Mouse (Mus musculus) induced T-regulatory cell, adult 2 months (primary cell): Measurements from ENCODE around the gene Hsd17b2.
A peak's percentile ranks its signal among the peaks of the same experiment; 100 is the strongest.

Source experiments
- DNase-seq: peaks from one replicate; pipeline ENCODE4 v3.0.0-alpha.2; 2012; ENCODE audit warnings: low read depth

Hsd17b2 gene

DNA sequence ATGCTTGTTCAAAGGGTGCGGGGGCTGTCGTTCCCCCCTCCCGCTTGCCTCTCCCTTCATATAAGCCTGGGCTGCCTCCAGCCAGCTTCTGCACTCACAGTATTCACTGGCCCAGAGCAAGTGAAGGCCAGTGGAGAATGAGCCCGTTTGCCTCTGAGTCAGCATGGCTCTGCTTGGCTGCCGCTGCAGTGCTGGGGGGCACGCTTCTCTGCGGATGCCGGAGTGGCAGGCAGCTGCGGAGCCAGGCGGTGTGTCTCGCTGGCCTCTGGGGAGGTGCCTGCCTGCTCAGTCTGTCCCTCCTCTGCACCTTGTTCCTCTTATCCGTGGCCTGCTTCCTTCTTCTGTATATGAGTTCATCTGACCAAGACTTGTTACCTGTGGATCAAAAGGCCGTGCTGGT, at the start of gene Hsd17b2:
Gene Hsd17b2 (plus strand): TSS at position 46 of the 400 bp plus-strand sequence.
- no peak for DNase-seq

DNA sequence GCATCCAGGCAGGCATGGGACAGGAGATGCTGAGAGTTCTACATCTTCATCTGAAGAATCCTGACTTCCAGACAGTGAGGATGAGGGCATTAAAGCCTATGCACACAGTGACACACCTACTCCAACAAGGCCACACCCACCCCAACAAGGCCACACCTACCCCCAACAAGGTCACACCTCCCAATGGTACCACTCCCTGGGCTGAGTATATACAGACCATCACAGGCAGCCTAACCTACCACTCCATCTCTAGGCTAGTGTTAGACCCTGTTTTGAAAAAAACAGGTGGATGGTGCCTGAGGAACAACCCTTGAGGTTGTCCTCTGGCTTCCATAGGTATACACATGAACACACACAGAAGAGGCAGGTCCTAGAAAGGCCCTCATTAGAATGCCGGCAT, 49.4 kb upstream of the Hsd17b2 start:
- DNase-seq: no peak

DNA sequence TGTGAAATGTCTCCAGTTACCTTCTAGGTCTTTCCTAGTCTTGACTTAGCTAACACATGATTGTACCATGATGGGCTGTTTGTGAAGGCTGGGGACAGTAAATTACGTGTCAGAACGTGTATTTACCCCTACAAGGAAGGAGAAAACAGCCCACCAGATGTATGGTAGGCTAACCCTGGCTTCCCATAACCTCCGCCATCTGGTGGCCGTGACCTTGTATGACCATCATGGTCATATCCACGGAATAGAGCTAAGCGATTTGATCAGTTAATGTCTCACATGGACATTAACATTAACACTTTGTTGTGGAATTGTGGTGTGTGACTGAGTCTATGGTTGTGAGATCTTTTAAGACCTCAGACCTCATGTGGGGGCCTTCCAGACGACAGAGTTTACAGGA, 42.7 kb upstream of the Hsd17b2 start:
- no peak for DNase-seq

DNA sequence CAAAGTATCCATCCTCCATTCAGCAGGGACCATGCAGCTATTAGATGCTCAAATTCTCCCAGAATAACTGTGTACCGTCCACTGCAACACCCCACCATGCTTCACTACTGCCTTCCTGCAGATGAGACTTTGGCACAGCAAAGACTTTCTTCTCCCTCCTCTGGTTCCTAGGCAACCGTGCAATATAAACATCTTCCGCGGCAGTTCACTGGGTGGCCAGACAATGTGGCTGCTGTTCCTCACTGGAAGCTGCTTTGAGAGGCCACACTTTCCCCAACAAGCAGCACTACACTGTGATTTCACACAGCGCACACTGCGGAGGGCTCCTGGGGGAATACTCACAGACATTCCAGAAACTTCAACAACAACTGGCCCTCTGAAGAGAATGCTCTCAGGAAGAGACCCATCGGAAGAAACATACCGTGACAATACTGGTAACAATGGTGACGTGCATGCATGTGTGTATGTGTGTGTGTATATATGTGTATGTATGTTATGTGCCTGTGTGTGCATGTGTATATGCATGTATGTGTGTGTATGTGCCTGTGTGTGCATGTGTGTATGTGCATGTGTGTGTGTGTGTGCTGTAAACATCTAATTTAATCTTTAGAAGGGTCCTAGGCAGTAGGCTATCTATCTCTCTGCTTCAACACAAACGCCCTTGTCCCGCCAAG, 41.2 kb upstream of the Hsd17b2 start:
- DNase-seq: no peak

DNA sequence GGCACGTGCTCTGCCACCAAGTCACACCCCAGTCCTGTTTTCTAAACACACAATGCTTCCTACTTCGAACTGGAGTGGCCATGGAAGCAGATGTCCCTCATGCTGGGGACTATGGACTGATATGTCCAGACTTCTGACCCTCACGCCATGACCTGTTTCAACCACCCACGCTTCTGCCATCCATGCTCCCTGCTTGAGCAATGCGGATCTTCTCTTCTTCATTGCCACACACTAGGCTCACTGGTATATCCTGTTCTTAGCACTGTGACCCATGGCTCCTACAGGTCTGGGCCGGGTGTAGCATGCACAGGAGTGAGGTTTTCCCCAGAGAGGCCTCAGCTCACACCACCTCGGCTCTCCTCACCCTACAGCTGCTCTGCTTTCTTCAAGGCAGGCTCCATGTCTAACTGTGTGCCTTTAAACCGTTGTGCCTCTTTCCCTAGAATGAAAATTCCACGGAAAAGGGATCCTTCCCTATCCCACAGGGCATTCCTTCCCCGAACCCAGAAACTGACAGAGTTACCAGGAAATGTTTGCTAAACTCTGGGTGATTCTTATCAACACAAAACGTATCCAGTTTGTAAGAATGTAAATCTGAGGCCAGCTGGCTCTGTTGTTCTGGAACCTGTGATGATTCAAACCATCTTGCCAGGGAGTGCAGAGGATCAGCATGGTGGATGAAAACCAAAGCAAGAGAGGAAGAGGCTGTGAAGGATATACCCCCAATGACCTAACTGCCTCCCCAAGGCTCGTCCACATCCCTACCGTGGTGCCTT, 34.2 kb upstream of the Hsd17b2 start:
- no peak for DNase-seq

DNA sequence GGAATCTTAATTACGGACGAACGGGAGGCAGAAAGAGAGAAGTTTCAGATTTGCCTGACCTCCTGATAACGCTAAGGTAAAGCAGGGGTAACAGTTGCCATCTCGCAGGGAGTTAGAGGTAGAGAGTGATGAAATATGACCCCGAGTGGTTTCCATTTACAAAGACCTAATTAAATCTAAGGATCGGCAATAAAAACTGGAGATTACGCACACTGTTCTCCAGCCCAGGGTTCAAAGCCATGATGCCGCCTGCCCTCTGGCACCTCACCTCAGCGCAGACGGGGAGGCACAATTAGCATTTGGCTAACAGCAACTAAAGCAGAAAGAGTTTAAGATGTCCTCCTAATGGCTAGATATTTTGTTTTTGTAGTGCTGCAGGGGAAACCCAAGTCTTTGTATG, 31.2 kb upstream of the Hsd17b2 start:
- no peak for DNase-seq

DNA sequence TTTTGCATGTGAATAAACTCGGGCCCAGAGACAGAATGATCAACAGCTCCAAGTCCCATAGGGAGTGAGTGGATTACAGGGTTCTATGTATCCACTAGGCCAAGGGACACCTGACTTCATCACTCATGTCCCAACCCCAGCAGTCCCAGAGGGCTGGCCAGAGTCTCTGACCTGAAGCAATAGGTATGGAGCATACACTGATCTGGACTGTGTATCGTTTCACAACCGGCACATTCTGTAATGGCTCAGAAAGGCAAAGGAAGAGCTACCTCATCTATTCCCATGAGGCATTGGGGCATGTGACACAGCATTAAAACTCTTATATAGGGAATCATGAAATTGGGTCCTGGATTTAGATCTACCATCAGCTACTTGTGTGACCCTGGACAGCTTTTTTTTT, 29.1 kb upstream of the Hsd17b2 start:
- DNase-seq: no peak

DNA sequence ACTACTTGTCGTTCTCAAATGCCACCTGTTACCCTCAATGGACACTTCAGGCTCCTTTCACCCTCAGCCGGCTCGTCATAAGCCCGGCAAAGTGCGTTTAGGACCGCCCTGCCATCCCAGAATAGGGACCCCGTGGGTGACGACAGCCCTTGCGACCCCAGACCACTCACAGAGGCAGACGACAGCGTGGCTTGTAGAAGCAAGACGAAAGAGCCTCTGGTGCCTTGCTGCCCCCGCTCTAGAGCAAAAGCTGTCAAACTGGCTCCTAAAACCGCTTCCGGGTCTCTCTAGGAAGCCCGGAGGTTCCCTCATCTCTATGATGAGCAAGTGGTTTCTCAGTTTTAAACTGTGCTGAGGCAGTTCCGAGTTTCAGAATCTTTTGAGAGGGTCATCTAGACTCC, 28.3 kb upstream of the Hsd17b2 start, which contains the start of gene Sdr42e1:
Gene Sdr42e1 (minus strand): TSS at position 260 of the 401 bp plus-strand sequence.
- DNase-seq: peak; percentile 75

DNA sequence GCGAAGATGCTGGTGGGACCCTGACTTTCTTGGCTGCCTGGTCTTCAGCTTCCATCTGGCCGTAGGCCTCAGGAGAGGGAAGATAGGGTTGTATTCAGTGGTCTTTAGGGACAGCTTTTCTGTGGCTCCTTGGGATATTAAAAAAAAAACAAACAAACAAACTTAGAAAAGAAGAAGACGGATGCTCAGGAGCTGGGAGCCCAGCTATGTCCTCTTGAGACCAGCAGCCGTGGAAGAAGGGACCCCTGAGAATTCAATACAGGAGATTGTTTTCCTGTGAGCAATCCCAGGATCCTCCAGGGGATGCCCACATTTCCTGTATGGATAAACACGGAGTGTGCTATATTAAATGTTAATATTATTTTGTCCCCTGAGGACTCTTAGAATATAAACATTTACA, 26.5 kb upstream of the Hsd17b2 start:
- no peak for DNase-seq

DNA sequence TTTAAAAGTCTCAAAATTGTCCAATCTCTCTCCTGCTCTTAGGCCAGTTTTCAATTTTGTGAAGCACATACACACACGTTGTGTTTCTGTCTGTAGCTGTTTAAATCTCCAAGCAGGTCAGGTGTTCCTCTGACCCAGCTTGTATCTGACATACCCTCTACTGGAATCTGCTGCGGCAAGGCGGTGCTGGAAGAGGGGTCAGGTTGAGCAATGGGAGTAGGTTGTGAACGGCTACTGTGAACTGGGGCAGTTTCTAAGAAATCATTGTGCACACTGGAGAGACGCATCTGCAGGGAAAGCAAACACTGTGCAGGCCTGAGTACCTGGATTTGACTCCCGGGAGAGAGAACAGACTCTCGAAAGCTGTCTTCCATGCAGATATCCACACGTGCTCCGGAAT, 25.2 kb upstream of the Hsd17b2 start:
- DNase-seq: no peak

DNA sequence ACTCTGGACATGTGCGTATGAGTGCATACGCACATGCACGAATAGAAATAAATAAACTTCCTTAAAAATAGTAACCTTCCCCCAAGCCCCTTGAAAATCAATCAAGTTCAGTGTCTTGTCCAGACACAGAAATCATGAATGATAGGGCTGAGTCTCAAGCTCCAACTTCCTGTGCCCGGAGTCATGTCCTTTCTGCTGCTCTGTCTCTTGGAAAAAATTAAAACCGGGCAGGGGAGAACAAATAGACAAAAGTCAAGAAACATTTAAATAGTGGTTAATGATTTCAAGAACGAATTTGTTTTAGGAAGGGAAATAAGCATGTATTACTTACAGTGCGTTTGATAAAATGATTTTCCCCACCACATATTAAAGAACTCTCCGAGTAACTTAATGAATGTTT, 24.7 kb upstream of the Hsd17b2 start:
- DNase-seq: no peak

DNA sequence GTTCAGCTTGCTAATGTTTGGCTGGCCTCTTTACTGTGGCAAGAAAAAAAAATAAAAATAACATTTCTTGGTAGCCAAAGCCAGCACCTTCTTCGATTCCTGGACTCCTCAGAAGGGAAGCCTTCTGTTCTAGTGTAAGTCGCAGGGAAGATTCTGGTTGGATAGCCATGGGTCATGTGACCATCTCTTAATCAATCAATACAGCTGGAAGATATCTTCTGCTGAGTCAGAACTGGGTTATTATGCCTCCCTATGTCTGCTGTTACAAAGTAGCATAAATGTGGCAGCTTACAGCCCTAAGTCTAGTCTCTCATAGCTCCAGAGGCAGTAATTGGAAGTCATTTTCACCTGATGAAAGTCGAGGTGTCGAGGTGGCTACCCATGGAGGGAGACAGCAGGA, 23.1 kb upstream of the Hsd17b2 start:
- no peak for DNase-seq

DNA sequence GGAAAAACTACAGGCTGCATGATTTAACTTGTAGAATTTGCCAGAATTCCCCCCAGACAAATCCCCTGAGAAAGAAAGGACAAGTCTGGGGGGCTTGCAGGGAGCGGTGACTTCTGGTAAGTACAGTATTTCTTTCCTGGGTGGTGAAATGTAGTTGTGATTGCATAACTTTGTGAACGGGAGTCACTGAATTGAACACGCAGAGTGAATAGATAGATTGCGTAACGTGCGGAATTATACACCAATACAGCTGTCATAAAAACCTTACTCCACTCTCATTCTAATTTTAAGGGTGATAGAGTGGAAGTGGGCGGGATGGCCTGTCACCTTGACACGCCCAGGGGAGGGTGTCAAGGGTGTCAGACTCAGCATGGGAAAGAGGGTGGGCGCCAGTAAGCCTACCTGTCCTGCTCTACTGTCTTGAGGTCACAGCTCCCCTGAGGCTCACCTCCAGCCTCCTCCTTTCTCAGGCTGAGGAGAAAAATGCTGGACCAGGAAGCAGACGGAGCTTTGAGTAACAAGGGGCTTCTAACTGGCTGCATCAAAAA, 17.7 kb upstream of the Hsd17b2 start:
- DNase-seq: no peak

DNA sequence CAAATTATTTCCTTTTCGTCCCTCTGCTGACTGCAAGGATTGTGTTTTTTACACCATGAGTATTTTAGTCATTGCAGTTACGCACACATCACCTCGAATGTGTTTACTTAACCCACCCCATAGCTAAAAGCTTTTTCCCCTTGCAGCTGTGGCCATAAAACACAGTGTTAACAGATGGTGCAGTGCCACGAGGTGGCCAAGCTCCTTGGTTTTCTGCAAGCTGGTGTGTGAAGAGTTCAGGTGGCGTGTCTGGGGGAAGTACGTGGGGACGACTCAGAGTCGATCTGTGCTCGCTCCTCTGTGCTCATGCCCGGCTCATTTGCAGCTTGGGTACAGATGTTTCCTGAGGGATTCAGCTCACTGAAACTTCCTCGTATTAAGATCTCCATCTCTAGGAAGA, 17.2 kb upstream of the Hsd17b2 start:
- DNase-seq: no peak

DNA sequence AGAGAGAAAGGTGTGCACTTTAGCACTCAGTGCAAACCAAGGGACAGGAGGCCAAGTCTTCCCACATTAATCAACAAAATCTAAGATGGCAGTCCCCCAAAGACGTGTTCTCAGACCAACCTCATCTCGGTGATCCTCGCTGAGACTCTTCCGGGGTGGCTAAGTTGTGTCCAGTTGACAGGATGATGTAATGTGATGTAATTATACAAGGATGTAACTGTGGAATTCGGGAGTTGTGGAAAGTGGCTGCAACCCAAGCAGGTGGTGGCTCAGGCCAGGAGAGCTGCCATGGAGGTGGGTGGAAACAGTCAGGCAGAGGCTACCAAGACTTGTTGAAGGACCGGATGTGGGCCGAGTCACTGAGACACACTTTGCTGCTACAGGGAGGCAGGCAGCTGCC, 13.8 kb upstream of the Hsd17b2 start:
- no peak for DNase-seq

DNA sequence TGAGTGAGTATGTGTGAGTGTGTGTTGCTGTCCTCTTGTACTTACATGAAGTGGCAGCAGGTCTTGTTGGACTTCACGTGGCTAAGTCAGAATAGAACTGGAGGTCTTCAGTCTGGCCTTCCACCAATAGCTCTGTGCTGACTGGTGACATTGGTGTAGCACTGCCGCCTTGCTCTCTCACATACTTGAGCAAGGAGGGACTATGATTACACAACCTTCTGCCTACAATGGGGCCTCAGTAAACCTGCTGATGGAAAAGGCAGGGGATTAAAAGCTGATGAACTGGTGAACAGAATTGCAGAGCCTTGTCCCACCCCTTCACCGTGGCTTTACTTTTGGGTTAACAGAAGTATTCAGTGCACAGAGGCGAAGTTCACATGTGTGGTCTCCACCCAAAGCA, 9.6 kb upstream of the Hsd17b2 start:
- no peak for DNase-seq

DNA sequence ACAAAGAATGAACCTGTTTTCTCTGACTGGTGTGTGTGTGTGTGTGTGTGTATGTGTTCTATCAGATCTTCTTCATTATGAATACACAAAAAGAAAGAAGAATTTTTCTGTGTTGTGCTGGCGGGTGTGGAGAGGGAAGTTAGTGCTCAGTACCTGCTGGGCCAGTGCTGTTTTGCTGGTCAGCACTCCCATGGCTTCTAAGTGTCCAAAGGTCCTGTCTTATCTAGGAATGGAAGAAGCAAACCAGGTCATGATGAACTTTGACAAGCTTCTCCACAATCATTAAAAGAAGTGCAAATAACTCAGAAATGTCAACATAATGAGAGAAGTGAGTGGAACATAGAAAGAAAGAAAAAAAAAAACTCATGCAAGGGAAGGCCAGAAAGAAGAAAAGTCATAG, 6.1 kb upstream of the Hsd17b2 start:
- no peak for DNase-seq

DNA sequence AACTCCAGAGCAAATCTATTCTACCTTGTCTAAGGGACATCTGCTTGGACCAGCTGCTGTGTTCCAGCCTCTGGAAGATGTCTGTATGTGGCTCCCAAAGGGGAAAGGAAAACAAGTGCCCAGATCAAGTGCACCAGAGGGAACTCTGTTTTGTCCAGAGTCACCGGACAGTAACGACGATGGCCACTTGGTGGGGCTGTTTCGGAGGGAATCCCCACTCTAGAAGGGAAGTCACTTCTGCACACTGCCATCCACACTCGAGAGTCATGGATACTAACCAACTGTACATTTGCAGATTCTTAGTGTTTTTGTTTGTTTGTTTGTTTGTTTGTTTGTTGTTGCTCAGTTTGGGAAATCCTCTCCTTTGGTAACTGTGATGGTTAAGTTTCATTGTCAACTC, 4.5 kb upstream of the Hsd17b2 start:
- DNase-seq: no peak

DNA sequence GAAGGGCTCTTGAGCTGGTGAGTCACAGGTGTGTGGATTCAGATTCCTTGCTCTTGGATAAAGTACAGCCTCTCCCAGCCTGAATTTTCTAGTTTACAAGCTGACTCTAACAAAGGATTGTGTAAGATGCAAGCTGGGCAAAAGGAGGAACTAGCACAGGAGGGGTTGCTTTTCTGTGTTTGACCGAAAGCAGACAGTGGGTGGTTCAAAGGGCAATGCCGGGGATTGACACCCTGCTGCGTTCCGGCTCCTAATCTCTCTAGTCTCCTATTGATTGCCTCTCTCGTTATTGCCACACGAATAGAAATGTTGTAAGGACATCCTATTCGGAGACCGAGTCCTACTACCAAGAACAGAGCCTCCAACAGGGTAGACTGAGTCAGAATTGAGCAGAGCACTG, 1.0 kb upstream of the Hsd17b2 start:
- no peak for DNase-seq

DNA sequence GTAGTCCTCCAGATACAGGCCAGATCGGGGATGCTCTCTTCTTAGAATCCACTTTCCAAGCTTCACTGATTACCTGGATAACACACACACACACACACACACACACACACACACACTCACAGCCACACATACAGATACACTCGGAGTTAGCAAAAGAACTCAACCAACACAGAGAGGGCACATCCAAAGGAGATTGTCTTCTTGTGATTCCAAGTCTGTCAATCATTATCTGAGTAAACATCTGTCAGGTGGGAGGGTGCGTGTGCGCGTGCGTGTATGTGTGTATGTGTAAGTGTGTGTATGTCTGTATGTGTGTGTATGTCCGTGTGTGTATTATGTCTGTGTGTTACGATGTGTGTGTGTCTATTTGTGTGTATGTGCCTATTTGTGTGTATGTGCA, 458 bp upstream of the Hsd17b2 start:
- DNase-seq: no peak

DNA sequence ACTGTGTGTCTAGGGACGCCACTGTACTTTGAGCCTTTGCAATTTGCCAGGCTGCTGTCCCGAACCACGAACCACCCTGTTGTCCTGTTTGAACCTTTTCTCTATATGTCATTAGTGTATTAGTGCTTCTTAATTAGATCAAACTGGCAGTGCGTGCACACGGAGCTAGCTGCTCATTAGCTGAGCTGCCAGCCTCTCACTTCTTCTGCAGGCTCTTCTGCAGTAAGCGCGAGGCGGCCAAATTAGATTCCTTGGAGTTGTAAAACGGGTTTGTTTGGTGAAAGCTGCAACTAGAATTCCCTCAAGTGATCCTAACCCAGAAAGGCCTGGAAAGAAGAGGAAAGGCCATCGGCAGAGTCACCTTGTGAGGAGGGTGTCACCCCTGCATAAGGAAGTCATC, 997 bp downstream of the Hsd17b2 start:
- DNase-seq: no peak

DNA sequence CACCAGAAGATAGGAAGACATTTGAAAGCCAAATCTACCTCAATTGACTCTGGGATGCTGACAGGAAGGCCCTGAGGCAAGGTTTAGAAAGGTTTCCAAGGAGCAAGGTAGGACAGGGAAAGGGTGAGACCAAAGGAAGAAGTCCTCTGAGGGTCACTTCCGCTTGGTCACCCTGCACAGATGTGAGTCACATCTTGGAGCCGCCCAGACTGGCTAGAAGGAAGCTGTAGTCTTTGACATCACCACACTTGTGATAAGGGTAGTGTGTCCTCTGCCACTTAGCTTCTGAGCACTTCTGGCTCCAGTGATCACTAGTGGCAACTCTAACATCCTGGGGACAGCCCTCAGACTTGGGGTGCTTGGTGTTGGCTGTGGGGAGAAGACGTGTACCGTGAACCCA, 4.4 kb downstream of the Hsd17b2 start:
- no peak for DNase-seq

DNA sequence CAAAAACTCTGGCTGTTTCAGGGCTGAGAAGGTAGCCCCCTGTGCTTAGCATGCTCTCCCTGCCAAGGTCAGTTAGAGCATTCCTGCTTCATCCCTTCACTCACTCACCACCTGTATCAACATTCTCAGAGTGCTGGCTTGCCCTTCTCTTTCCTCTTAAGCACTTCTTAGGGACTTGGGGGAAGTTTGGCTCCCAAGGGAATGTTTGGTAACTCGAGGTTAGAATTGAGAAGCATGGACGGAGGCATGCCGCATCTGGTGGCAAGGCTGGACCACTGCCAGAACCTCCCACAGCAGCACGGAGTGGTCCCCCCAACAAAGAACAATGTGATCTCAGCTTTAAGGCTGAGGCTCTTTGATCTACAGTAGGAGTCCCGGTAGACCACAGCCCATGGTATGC, 10.5 kb downstream of the Hsd17b2 start:
- DNase-seq: no peak

DNA sequence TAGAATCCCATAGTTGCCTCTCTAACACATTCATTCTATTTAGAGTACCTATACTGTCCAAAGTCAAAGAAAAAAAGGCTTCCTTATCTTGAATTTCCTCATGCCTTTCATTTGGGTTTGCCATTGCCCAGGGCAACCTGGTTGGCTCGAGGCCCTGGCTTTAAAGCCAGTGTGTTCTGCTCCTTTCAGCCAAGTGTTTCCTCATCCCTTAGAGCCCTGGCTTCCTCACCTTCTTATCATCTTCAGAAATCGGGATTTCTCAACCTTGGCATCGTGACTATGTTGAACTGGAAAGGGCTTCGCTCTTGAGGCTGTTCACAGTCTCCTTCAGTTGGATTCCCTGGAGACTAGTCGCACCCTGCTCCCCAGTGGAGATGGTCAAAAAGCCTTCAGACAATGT, 12.9 kb downstream of the Hsd17b2 start:
- no peak for DNase-seq
